Mouse (Mus musculus): Measurements from ENCODE around the gene Bik. TPM values are rescaled to one million over a fixed set of nuclear protein-coding genes. Genes with fewer than 3 reads are reported as not detected.

Bik gene
- polyA plus RNA-seq (2016; fragmentation: Nextera tagmentation; extraction: Ambion mirVana) = 1.9 TPM in 2 replicates

GRCm38 (mm10) chr15:83526424-83527091 lies at the start of gene Bik:
Gene Bik (plus strand): TSS chr15:83526862.
- peak within 1 kb of the TSS; percentile 56 for H3K4me3 ChIP-seq
- peaks cover 23% of the 10 kb centered on the region for H3K4me1 ChIP-seq
- peak within 1 kb of the TSS; percentile 55 for H3K9ac ChIP-seq (replicated peaks)
- H3K27me3 ChIP-seq = peaks cover 68% of the 10 kb centered on the region
- ATAC-seq (ENCODE audit: low FRiP score, low read depth) = peak; percentile 69
- H3K4me2 ChIP-seq (replicated peaks) = peak within 1 kb of the TSS; percentile 95
- no peak within 1 kb of the TSS for H3K27ac ChIP-seq (replicated peaks)
- under 1% methylated on average over 44 of the region's 45 CpGs for WGBS
- H3K36me3 ChIP-seq = no peaks in the 10 kb centered on the region
- H3K9me3 ChIP-seq = no peaks in the 10 kb centered on the region

- 69% methylated on average over 3 of the region's 3 CpGs for WGBS
- no peaks in the 10 kb centered on the region for H3K36me3 ChIP-seq
- ATAC-seq (ENCODE audit: low FRiP score, low read depth) = no peak
Measured at GRCm38 (mm10) chr15:83478096-83478495, 48.6 kb upstream of the Bik start.

GRCm38 (mm10) chr15:83479818-83480217 lies 46.8 kb upstream of the Bik start:
- Histone ChIP-seq H3K4me1 (no peaks in the 10 kb centered on the region), H3K4me3 (no peak overlapping the region), H3K27me3 (no peaks in the 10 kb centered on the region), H3K4me2 (replicated peaks) (no peak overlapping the region), H3K27ac (replicated peaks) (no peak overlapping the region), H3K36me3 (peaks cover 6% of the 10 kb centered on the region), H3K9me3 (no peaks in the 10 kb centered on the region), H3K9ac (replicated peaks) (no peak overlapping the region)
- ATAC-seq (ENCODE audit: low FRiP score, low read depth) = no peak
- WGBS = 89% methylated on average over 4 of the region's 4 CpGs

More at GRCm38 (mm10) chr15:83478096-83478495, 48.6 kb upstream of the Bik start:
- Histone ChIP-seq H3K9me3 (no peaks in the 10 kb centered on the region), H3K4me1 (no peaks in the 10 kb centered on the region), H3K27me3 (no peaks in the 10 kb centered on the region), H3K4me2 (replicated peaks) (no peak overlapping the region), H3K9ac (replicated peaks) (no peak overlapping the region), H3K4me3 (no peak overlapping the region), H3K27ac (replicated peaks) (no peak overlapping the region)

DNA sequence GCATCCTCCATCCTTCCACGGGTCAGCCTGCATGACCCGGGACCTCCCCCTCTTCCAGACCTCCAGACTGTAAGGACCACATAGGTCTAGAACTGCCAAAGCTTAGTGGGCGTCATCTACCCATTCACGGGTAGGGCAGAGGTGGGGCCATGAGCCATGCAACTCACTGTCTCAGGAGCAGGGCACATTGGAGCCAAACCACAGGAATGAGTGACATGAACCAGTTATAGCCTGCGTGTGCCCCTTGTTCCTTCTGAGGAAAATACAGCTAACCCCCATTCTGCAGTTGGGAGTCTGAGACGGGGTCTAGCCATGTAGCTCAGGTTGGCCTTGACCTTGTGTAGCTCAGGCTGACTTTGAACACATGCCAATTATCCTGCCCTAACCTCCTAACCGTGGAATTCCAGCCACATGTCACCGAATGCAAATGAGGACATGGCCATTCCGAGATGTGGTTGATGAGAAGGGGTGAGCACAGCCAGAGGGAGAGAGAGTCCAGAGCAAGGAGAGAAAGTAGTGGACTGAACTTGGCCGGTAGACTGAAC lies 45.4 kb upstream of the Bik start:
- ATAC-seq (ENCODE audit: low FRiP score, low read depth) = no peak
- Histone ChIP-seq H3K4me2 (replicated peaks) (no peak overlapping the region), H3K4me3 (no peak overlapping the region), H3K27ac (replicated peaks) (no peak overlapping the region), H3K36me3 (peaks cover 17% of the 10 kb centered on the region), H3K9me3 (no peaks in the 10 kb centered on the region), H3K27me3 (no peaks in the 10 kb centered on the region), H3K9ac (replicated peaks) (no peak overlapping the region), H3K4me1 (no peaks in the 10 kb centered on the region)
- 73% methylated on average over 10 of the region's 10 CpGs for WGBS

GRCm38 (mm10) chr15:83482645-83483224 lies 43.9 kb upstream of the Bik start:
- Histone ChIP-seq H3K27ac (replicated peaks) (no peak overlapping the region), H3K36me3 (peaks cover 31% of the 10 kb centered on the region), H3K4me1 (no peaks in the 10 kb centered on the region), H3K9me3 (no peaks in the 10 kb centered on the region), H3K4me2 (replicated peaks) (no peak overlapping the region), H3K9ac (replicated peaks) (no peak overlapping the region), H3K4me3 (no peak overlapping the region), H3K27me3 (no peaks in the 10 kb centered on the region)
- WGBS = 72% methylated on average over 8 of the region's 8 CpGs
- no peak for ATAC-seq (ENCODE audit: low FRiP score, low read depth)

DNA sequence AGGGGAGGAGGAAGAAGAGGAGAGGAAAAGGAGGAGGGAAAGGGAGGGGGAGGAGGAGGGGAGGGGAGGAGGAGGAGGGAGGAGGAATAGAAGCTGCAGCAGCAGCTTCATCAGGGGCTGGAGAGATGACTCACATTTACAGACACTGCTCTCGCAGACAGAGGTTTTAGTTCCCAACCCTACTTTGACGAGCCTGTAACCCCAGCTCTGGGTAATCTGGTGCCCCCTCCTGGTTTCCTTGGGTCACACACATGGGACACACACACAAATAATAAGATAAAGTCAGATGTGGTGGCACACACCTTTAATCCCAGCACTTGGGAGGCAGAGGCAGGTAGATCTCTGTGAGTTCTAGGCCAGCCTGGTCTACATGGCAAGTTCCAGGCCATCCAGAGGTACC lies 43.2 kb upstream of the Bik start:
- 59% methylated on average over 2 of the region's 2 CpGs for WGBS
- ATAC-seq (ENCODE audit: low FRiP score, low read depth) = no peak
- Histone ChIP-seq H3K27ac (replicated peaks) (no peak overlapping the region), H3K4me3 (no peak overlapping the region), H3K4me2 (replicated peaks) (no peak overlapping the region), H3K27me3 (no peaks in the 10 kb centered on the region), H3K9me3 (no peaks in the 10 kb centered on the region), H3K36me3 (peaks cover 37% of the 10 kb centered on the region), H3K4me1 (no peaks in the 10 kb centered on the region), H3K9ac (replicated peaks) (no peak overlapping the region)

DNA sequence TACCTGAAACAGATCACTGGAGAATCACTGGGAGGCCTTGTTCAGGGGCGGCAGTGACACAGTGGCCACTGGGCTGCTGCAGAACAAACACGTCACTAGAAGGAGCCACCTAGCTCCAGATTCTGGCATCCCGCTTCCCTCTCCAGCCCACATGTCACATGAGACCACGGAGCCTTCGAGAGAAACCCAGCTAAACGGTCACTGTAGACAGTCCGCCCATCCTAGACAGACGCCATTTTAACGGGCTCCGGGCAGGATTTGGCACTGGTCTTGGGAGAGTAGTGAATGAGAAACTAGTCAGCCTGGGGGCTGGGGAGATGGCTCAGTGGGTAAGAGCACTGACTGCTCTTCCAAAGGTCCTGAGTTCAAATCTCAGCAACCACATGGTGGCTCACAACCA lies 42.4 kb upstream of the Bik start:
- no peak overlapping the region for H3K9ac ChIP-seq (replicated peaks)
- H3K4me3 ChIP-seq = no peak overlapping the region

GRCm38 (mm10) chr15:83487477-83488115 lies 39.1 kb upstream of the Bik start:
- Histone ChIP-seq H3K4me3 (no peak overlapping the region), H3K9ac (replicated peaks) (no peak overlapping the region), H3K27ac (replicated peaks) (no peak overlapping the region), H3K27me3 (no peaks in the 10 kb centered on the region), H3K36me3 (peaks cover 72% of the 10 kb centered on the region), H3K4me2 (replicated peaks) (no peak overlapping the region), H3K9me3 (no peaks in the 10 kb centered on the region), H3K4me1 (no peaks in the 10 kb centered on the region)
- 79% methylated on average over 9 of the region's 9 CpGs for WGBS
- no peak for ATAC-seq (ENCODE audit: low FRiP score, low read depth)

More for the DNA sequence above, 42.4 kb upstream of the Bik start:
- no peaks in the 10 kb centered on the region for H3K27me3 ChIP-seq
- no peaks in the 10 kb centered on the region for H3K4me1 ChIP-seq
- 92% methylated on average over 10 of the region's 10 CpGs for WGBS
- H3K27ac ChIP-seq (replicated peaks) = no peak overlapping the region
- no peaks in the 10 kb centered on the region for H3K9me3 ChIP-seq
- H3K36me3 ChIP-seq = peaks cover 41% of the 10 kb centered on the region
- no peak for ATAC-seq (ENCODE audit: low FRiP score, low read depth)
- H3K4me2 ChIP-seq (replicated peaks) = no peak overlapping the region

DNA sequence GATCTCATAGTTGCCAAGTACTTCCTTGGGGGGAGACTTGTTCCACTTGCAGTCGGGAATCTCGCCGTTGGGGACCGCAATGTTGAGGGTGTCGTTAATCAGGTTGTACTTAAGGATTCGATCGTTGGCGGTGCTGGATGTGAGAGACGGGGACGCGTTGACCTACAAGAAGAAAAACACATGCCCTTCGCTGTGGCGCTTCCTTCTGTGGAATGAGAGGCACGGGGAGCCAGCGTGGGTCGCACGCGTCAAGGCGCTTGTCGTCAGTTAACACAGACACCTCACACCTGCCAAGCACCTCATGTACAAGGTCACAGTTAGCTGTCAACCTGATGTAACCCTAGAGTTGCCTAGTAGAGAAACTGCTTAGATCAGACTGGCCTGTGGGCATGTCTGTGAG lies 37.2 kb upstream of the Bik start:
- Histone ChIP-seq H3K27ac (replicated peaks) (no peak overlapping the region), H3K4me1 (no peaks in the 10 kb centered on the region), H3K4me2 (replicated peaks) (no peak overlapping the region), H3K27me3 (no peaks in the 10 kb centered on the region), H3K4me3 (no peak overlapping the region), H3K9ac (replicated peaks) (no peak overlapping the region), H3K9me3 (no peaks in the 10 kb centered on the region), H3K36me3 (peaks cover 84% of the 10 kb centered on the region)
- ATAC-seq (ENCODE audit: low FRiP score, low read depth) = no peak
- WGBS = 95% methylated on average over 20 of the region's 20 CpGs

DNA sequence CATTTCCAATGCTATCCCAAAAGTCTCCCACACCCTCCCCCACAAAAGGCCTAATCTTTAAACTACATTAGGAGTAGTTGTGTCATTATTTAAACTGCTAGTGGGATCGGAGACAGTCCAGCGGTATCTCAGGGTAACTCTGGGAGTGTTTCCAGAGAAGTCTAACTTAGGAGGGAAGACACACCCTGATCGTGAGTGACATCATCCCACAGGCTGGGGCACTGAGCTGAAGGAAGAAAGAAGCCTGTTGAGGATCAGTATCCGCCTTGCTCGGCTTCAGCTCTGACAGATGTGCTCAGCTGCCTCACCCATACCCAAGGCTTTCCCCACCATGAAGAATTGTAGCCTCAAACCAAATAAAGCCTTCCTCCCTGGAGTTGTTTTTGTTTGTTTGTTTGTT lies 34.8 kb upstream of the Bik start:
- Histone ChIP-seq H3K9ac (replicated peaks) (no peak overlapping the region), H3K4me1 (no peaks in the 10 kb centered on the region), H3K4me2 (replicated peaks) (no peak overlapping the region), H3K27ac (replicated peaks) (no peak overlapping the region), H3K9me3 (no peaks in the 10 kb centered on the region), H3K27me3 (no peaks in the 10 kb centered on the region), H3K36me3 (peaks cover 91% of the 10 kb centered on the region), H3K4me3 (no peak overlapping the region)
- 93% methylated on average over 5 of the region's 5 CpGs for WGBS
- ATAC-seq (ENCODE audit: low FRiP score, low read depth) = no peak

DNA sequence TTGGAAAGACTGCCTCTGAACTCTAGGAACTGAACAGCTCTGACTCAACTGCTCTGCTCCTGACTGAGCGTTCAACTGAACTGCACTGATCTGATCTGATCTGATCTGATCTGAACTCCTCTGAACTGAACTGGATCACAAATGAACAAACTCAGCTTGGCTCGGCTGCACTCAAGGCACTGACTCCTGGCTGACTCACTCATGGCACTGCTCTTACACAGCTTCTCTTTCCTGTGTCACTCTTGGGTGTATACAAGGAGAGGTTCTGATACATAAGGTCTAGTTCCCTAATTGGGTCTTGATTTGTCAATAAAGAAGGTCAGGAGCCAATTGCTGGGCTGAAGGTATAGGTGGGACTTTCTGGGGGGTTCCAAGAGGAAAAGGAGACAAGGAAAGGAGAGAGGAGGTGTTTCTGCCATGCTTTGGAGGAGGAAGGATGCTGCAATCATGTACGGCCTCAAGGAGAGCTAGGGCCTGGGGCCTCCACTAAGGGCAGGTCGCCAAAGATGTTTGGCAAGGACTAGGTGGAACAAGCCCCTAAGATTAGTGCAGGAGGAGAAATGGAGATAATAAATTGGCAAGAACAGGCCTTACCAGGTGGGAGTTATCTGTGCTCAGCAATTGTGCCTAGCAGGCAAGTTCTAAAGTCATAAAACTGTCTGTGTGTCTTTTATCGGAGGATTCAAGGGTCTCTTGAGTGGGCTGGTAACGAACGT lies 32.6 kb upstream of the Bik start:
- peaks cover 97% of the 10 kb centered on the region for H3K36me3 ChIP-seq

GRCm38 (mm10) chr15:83494572-83494920 lies 32.1 kb upstream of the Bik start:
- H3K9me3 ChIP-seq = no peaks in the 10 kb centered on the region

More for the DNA sequence above, 32.6 kb upstream of the Bik start:
- 92% methylated on average over 7 of the region's 7 CpGs for WGBS
- no peak overlapping the region for H3K9ac ChIP-seq (replicated peaks)
- H3K9me3 ChIP-seq = no peaks in the 10 kb centered on the region
- no peak overlapping the region for H3K4me3 ChIP-seq
- ATAC-seq (ENCODE audit: low FRiP score, low read depth) = no peak
- no peaks in the 10 kb centered on the region for H3K4me1 ChIP-seq
- H3K27me3 ChIP-seq = no peaks in the 10 kb centered on the region
- no peak overlapping the region for H3K27ac ChIP-seq (replicated peaks)
- no peak overlapping the region for H3K4me2 ChIP-seq (replicated peaks)

More at GRCm38 (mm10) chr15:83494572-83494920, 32.1 kb upstream of the Bik start:
- H3K9ac ChIP-seq (replicated peaks) = no peak overlapping the region
- 83% methylated on average over 6 of the region's 6 CpGs for WGBS
- H3K4me3 ChIP-seq = no peak overlapping the region
- no peak overlapping the region for H3K4me2 ChIP-seq (replicated peaks)
- H3K27ac ChIP-seq (replicated peaks) = no peak overlapping the region
- no peak for ATAC-seq (ENCODE audit: low FRiP score, low read depth)
- peaks cover 97% of the 10 kb centered on the region for H3K36me3 ChIP-seq
- H3K27me3 ChIP-seq = no peaks in the 10 kb centered on the region
- no peaks in the 10 kb centered on the region for H3K4me1 ChIP-seq
